ENCODE assay signal across 7 mouse cellular contexts in the genomic region with DNA sequence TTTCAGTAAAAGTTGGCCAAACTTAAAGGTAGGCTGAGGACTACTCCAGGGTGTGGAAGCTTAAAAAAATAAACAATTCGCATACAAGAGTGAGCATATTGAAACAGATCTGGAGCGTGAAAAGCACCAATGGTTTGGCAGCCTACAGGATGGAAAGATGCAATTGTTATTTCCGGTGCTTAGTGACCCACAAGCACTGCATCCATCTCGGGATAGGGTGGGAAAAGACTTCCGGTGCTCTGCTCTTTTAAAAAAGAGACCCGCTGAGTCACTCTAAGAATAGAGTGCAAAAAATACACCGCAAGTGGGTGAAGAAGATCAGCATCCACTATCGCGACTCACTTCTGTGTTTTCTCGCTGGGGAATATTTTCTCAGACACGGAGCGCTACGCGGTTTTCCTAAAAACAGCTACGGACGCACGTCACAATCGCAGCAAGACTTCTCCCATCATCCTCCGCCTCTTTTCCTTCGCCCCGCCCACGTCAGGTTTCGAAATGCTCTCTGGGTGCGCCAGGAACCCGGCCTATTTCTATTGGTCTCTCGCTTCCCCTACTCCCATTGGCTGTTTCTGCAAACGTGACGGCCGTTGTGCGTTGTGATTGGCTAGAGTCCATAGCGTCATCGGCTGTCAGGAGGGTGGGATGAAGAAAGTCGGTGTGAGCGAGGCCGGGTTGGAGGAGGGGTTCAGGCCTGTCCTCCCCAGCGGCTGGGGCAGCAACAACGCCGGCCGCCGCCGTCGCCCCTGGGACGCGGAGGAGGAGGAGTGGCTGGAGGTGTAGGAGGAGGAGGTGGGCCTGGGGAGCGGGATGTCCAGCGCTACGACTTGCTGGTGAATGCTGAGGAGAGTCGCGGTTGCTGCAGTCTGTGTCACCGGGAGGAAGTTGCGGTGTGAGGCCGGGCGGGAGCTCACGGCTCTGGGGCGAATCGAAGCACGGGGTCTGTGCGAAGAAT. TPM values are rescaled to one million over a fixed set of nuclear protein-coding genes. Genes with fewer than 3 reads are reported as not detected.
DNase-seq lines count a peak whose midpoint lies in the region; ATAC-seq lines count a peak whose summit lies in the region.

TSS of gene Nrd1 (plus strand) at position 657 of the 952 bp plus-strand sequence.

- H3K4me2 ChIP-seq in intestine, embryonic 15.5 days (replicated peaks), result peak within 1 kb of the TSS; percentile 78

- peak; percentile 99 for DNase-seq in adrenal gland, adult 2 months
- peak; percentile 96 for DNase-seq in embryo, embryonic 11.5 days (ENCODE audit: low read depth, low spot score)
- peak; percentile 98 for DNase-seq in gastrocnemius, postnatal 36 days
- DNase-seq in left cerebral cortex, postnatal 25 days (ENCODE audit: low spot score in 2 of 2), result peak; percentile 98 to 100
- DNase-seq in midbrain, embryonic 10.5 days (ENCODE audit: low spot score), result peak; percentile 99
- DNase-seq in right cerebral cortex, postnatal 4 days, result peak; percentile 92

- H3K27me3 ChIP-seq in intestine, embryonic 15.5 days (replicated peaks), result no peaks in the 10 kb centered on the region
- H3K27me3 ChIP-seq in midbrain, embryonic 10.5 days (ENCODE audit: low read depth, poor library complexity, severe bottlenecking), result no peaks in the 10 kb centered on the region

- intact Hi-C loops in gastrocnemius, postnatal 36 days (cut with DNase I), result no loop called here
- intact Hi-C loops in left cerebral cortex, postnatal 25 days (cut with DNase I), result no loop called here

- H3K9me3 ChIP-seq in intestine, embryonic 15.5 days, result no peaks in the 10 kb centered on the region
- H3K9me3 ChIP-seq in midbrain, embryonic 10.5 days (replicated peaks), result no peaks in the 10 kb centered on the region

- H3K9ac ChIP-seq in intestine, embryonic 15.5 days, result peak within 1 kb of the TSS; percentile 80

- H3K4me1 ChIP-seq in intestine, embryonic 15.5 days (replicated peaks), result 0 out of 2 replicates have a peak, but pooled peaks cover 2% of the 10 kb centered on the region
- peaks cover 17% of the 10 kb centered on the region for H3K4me1 ChIP-seq in midbrain, embryonic 10.5 days

- peak within 1 kb of the TSS; percentile 76 for H3K4me3 ChIP-seq in intestine, embryonic 15.5 days (replicated peaks)
- peak within 1 kb of the TSS; percentile 65 for H3K4me3 ChIP-seq in midbrain, embryonic 10.5 days

- H3K36me3 ChIP-seq in intestine, embryonic 15.5 days, result no peaks in the 10 kb centered on the region
- H3K36me3 ChIP-seq in midbrain, embryonic 10.5 days, result peaks cover 13% of the 10 kb centered on the region

- WGBS in intestine, embryonic 15.5 days, result under 1% methylated on average over 58 of the region's 58 CpGs
- WGBS in midbrain, embryonic 10.5 days, result under 1% methylated on average over 58 of the region's 58 CpGs

- H3K27ac ChIP-seq in intestine, embryonic 15.5 days, result peak within 1 kb of the TSS; percentile 93
- H3K27ac ChIP-seq in midbrain, embryonic 10.5 days (replicated peaks), result peak within 1 kb of the TSS; percentile 91

- ATAC-seq in intestine, embryonic 15.5 days, result peak; percentile 100

RNA-seq across cellular contexts. Expression of gene Nrd1, which starts in this region (rescaled TPM):
- total RNA-seq in adrenal gland, adult 2 months (2021), result 100 to 1,000 TPM; 116 to 192 TPM
- 8.8 and 8.9 TPM in 2 replicates for polyA plus RNA-seq in adrenal gland, adult 2 months (2012; rRNA removed)
- total RNA-seq in gastrocnemius, postnatal 36 days (2021), result 100 to 1,000 TPM; 102 to 120 TPM
- polyA plus RNA-seq in intestine, embryonic 15.5 days (2015; fragmentation: Nextera tagmentation; extraction: Ambion mirVana), result 56.0 and 56.1 TPM in 2 replicates
- 100 to 1,000 TPM; 119 to 149 TPM for total RNA-seq in left cerebral cortex, postnatal 25 days (2021)
- 68.3 and 78.8 TPM in 2 replicates for polyA plus RNA-seq in midbrain, embryonic 10.5 days (2016; fragmentation: Nextera tagmentation; extraction: Ambion mirVana)

Comparison
In these comparisons a context has a peak if more than half of its experiments do, and no peak if none do; other contexts are left out.
1. Peak in every context shown above with its lines: DNase-seq, ATAC-seq, H3K4me3 ChIP-seq and H3K27ac ChIP-seq.